Mouse (Mus musculus): ENCODE data around the gene Fxr1. TPM values are rescaled to one million over a fixed set of nuclear protein-coding genes. Genes with fewer than 3 reads are reported as not detected.

The Fxr1 gene
- polyA plus RNA-seq, 1 experiment from 2014 or later: 72.9 TPM

Other genes starting within 250 kb of the Fxr1 start
- gene Ttc14, start 220.1 kb upstream of the Fxr1 start, polyA plus RNA-seq (2014; fragmentation: Nextera tagmentation; extraction: Ambion mirVana): 61.1 and 67.0 TPM in 2 replicates
- gene Ccdc39, start 175.6 kb upstream of the Fxr1 start, polyA plus RNA-seq (2014; fragmentation: Nextera tagmentation; extraction: Ambion mirVana): 9.3 and 10.9 TPM in 2 replicates
- 165 and 186 TPM in 2 replicates for gene Dnajc19, start 61.4 kb downstream of the Fxr1 start, polyA plus RNA-seq (2014; fragmentation: Nextera tagmentation; extraction: Ambion mirVana)

Measured in midbrain, embryonic 11.5 days (tissue).